Mouse (Mus musculus) heart, adult 2 months (tissue): ENCODE measurements around the gene Tsc22d4.

Experiments used
- CTCF ChIP-seq: fragments of 200-600 bp; IDR thresholded peaks from 2 replicates; pipeline ENCODE4 v1.8.1; 2022; ENCODE audit warnings: antibody characterized with exemption, mild to moderate bottlenecking, moderate library complexity
- EP300 ChIP-seq: fragments of 200-500 bp; IDR thresholded peaks from 2 replicates; pipeline ENCODE4 v1.6.1; 2011; ENCODE audit warnings: low read depth, low read length, control low read depth; ENCODE audit not compliant: insufficient read depth
- POLR2A ChIP-seq: fragments of 200-500 bp; IDR thresholded peaks from 2 replicates; pipeline ENCODE4 v1.6.1; 2011; ENCODE audit warnings: mild to moderate bottlenecking, low read depth, low read length, control low read depth; ENCODE audit not compliant: insufficient read depth

- TF ChIP-seq CTCF (no peak), POLR2A (no peak), EP300 (0 out of 2 replicates have a peak, but pooled peaks have one; percentile 27)
Measured at GRCm38 (mm10) chr5:137748130-137748770, 2.7 kb downstream of the Tsc22d4 start.
